Mouse (Mus musculus): ENCODE results near the gene Pgghg. TPM values are rescaled to one million over a fixed set of nuclear protein-coding genes. Genes with fewer than 3 reads are reported as not detected.
A peak's percentile ranks its signal among the peaks of the same experiment; 100 is the strongest.

The Pgghg gene
- polyA plus RNA-seq, 1 experiment from 2014 or later: 13.9 TPM

DNA sequence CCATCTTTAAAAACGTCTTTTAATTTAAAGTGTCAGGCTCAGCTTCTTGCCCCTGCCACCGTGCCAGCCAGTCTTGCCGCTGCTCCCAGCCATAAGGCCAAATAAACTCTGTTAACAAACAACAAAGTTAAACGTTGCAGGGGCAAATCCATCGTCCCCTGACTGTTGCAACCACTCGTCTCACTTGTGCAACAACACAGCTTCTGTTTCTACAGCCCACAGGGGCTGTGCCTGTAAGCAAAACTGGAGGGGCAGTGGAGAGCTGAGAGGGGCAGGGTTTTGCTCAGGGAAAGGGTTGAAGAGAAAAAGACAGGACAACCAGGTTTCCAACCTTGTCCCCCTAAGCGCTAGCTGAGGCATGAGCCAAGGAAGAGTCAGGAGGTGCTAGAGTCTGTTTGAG, 33.0 kb upstream of the Pgghg start:
- no peak for ATAC-seq (ENCODE audit: insufficient number of reproducible peaks, low FRiP score)
- Histone ChIP-seq H3K9me3 (replicated peaks) (no peaks in the 10 kb centered on the region), H3K27me3 (replicated peaks) (0 out of 2 replicates have a peak, but pooled peaks cover 16% of the 10 kb centered on the region), H3K4me2 (no peak overlapping the region), H3K27ac (ENCODE audit: poor library complexity, severe bottlenecking) (no peak overlapping the region), H3K36me3 (no peaks in the 10 kb centered on the region), H3K9ac (no peak overlapping the region), H3K4me1 (replicated peaks) (no peaks in the 10 kb centered on the region), H3K4me3 (no peak overlapping the region)
- WGBS: 47% methylated on average over 7 of the region's 7 CpGs

DNA sequence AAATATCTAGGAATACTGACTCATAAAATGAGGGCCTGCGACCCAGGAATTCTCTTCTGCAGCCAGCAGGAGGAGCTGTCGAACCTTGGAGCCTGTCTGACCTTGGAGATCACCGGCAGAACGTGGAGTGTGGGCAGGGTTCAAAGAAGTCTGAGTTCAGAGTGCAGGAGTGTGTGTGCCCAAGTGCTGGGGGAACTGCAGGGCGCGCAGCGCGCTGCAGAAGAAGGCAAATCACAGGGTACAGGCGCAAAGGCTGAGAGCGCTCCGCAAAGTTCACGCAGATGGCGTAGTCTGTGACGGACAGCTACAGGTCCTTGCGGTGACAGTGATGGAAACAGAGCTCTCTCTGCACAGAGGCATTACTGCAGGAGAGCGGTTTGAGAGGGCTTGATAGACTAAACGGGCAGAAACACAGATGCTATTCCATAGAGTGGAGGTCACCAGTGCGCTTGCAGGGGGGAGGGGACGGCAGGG, 32.5 kb upstream of the Pgghg start:
- H3K27me3 ChIP-seq (replicated peaks): 0 out of 2 replicates have a peak, but pooled peaks cover 16% of the 10 kb centered on the region
- H3K27ac ChIP-seq (ENCODE audit: poor library complexity, severe bottlenecking): no peak overlapping the region
- ATAC-seq (ENCODE audit: insufficient number of reproducible peaks, low FRiP score): peak; percentile 74
- H3K36me3 ChIP-seq: no peaks in the 10 kb centered on the region
- H3K9me3 ChIP-seq (replicated peaks): no peaks in the 10 kb centered on the region
- peak overlapping the region; percentile 67 for H3K9ac ChIP-seq
- peak overlapping the region; percentile 82 for H3K4me2 ChIP-seq
- no peaks in the 10 kb centered on the region for H3K4me1 ChIP-seq (replicated peaks)
- WGBS: 2% methylated on average over 19 of the region's 19 CpGs
- peak overlapping the region; percentile 48 for H3K4me3 ChIP-seq

DNA sequence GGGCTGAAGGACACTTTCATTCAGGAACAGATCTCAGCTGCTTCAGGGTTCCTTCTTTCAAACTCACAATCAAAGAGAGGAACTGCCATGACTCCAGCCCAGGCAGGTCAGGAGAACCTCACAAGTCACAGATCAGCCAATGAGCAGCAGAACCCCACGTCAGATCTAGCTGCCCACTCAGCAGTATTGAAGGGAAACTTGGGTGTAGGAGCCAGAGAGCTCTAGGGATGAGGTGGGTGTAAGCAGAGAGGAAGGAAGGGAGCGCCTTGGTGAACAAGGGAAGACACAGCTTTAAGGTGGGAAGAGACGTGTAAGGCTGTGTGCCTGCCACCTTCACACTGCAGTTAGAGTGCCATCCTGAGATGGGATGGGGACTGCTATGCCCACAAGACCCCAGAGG, 28.9 kb upstream of the Pgghg start:
- H3K9me3 ChIP-seq (replicated peaks): no peaks in the 10 kb centered on the region
- no peak overlapping the region for H3K4me3 ChIP-seq
- H3K9ac ChIP-seq: no peak overlapping the region
- 62% methylated on average over 3 of the region's 3 CpGs for WGBS
- H3K4me1 ChIP-seq (replicated peaks): no peaks in the 10 kb centered on the region
- H3K36me3 ChIP-seq: no peaks in the 10 kb centered on the region
- no peak overlapping the region for H3K27ac ChIP-seq (ENCODE audit: poor library complexity, severe bottlenecking)
- peaks cover 20% of the 10 kb centered on the region for H3K27me3 ChIP-seq (replicated peaks)
- H3K4me2 ChIP-seq: no peak overlapping the region
- no peak for ATAC-seq (ENCODE audit: insufficient number of reproducible peaks, low FRiP score)

DNA sequence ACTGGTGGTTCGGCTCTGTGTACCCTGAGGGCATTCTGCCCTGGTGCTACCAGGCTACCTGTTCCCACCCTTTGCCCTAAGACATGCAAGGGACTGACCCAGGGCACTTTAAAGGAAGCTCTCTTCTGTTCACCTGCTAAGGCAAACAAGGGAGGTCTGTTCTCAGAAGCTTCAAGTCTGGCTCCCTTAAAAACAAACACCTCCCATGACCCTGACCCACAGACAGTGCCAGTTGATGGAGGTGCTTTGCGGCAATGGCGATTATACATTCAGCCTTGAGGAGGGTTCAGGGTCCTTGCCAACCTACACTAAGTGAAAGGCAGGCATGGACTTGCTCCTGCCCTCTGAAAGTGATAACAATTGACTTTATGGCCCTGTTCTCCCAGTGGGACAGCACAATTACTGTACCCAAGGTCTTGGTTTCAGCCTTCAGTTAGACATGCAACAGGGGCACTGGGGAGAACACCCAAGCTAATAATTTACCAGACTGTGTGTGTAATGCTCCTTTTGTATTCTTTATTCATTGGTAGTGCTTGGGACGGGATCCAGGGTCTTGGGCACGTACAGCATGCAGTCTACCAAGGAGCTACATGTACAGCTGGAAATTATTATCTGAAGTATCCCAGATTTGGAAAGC, 28.2 kb upstream of the Pgghg start:
- no peak overlapping the region for H3K4me2 ChIP-seq
- 77% methylated on average over 5 of the region's 5 CpGs for WGBS
- no peak overlapping the region for H3K9ac ChIP-seq
- H3K27me3 ChIP-seq (replicated peaks): peaks cover 25% of the 10 kb centered on the region
- ATAC-seq (ENCODE audit: insufficient number of reproducible peaks, low FRiP score): no peak
- no peak overlapping the region for H3K27ac ChIP-seq (ENCODE audit: poor library complexity, severe bottlenecking)
- H3K4me1 ChIP-seq (replicated peaks): no peaks in the 10 kb centered on the region
- no peaks in the 10 kb centered on the region for H3K36me3 ChIP-seq
- H3K9me3 ChIP-seq (replicated peaks): no peaks in the 10 kb centered on the region
- no peak overlapping the region for H3K4me3 ChIP-seq

DNA sequence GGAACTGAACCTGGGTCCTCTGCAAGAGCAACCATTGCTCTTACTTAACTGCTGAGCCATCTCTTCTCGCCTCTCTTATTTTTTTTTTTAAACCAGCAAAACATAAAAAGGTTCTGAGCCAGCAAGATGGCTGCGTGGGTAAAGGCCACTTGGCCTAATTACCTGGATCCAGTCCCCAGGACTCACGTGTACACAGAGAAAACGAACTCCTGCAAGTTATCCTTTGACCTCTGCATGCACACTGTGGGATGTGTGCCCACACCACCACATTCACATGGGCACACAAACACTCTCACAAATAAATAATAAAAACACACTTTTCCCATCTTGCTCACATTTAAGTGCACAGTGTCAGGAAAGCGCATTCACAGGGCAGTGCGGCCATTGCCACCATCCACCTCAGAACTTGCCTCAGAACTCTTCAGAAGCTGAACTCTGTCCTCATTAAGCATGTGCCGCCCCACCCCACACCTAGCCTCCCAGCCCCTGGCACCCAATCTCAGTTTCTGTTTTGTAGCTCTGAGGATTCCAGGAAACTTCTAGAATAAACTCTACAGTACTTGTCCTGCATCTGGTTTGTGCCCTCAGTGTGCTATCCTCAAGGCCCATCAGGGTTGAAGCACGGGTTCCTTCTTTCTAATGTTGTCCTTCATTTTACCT, 27.0 kb upstream of the Pgghg start:
- Histone ChIP-seq H3K4me3 (no peak overlapping the region), H3K4me2 (no peak overlapping the region), H3K9me3 (replicated peaks) (no peaks in the 10 kb centered on the region), H3K9ac (no peak overlapping the region), H3K27ac (ENCODE audit: poor library complexity, severe bottlenecking) (no peak overlapping the region), H3K36me3 (no peaks in the 10 kb centered on the region), H3K4me1 (replicated peaks) (no peaks in the 10 kb centered on the region), H3K27me3 (replicated peaks) (peaks cover 34% of the 10 kb centered on the region)
- 80% methylated on average over 8 of the region's 8 CpGs for WGBS
- no peak for ATAC-seq (ENCODE audit: insufficient number of reproducible peaks, low FRiP score)

DNA sequence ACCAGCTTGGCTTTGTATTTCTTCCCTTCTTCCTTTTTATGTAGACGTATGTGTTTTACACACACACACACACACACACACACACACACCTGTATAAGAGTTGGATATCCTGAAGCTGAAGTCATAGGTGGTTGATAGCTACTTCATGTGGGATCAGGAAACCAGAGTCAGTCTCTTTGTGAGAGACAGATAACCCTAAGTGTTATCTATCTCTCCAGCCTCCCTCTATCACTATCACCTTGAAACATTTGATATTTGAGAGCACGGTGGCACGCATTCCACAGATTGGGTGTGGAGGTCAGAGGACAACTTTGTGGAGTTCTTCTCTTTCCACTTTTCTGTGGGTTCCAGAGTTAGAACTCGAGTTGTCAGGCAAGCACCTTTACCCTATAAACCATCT, 21.3 kb upstream of the Pgghg start:
- H3K4me3 ChIP-seq: no peak overlapping the region
- 38% methylated on average over 4 of the region's 4 CpGs for WGBS
- H3K4me1 ChIP-seq (replicated peaks): peaks cover 11% of the 10 kb centered on the region
- H3K4me2 ChIP-seq: no peak overlapping the region
- no peak overlapping the region for H3K9ac ChIP-seq
- H3K27me3 ChIP-seq (replicated peaks): peaks cover 80% of the 10 kb centered on the region
- H3K9me3 ChIP-seq (replicated peaks): no peaks in the 10 kb centered on the region
- H3K36me3 ChIP-seq: no peaks in the 10 kb centered on the region
- no peak for ATAC-seq (ENCODE audit: insufficient number of reproducible peaks, low FRiP score)
- H3K27ac ChIP-seq (ENCODE audit: poor library complexity, severe bottlenecking): no peak overlapping the region

DNA sequence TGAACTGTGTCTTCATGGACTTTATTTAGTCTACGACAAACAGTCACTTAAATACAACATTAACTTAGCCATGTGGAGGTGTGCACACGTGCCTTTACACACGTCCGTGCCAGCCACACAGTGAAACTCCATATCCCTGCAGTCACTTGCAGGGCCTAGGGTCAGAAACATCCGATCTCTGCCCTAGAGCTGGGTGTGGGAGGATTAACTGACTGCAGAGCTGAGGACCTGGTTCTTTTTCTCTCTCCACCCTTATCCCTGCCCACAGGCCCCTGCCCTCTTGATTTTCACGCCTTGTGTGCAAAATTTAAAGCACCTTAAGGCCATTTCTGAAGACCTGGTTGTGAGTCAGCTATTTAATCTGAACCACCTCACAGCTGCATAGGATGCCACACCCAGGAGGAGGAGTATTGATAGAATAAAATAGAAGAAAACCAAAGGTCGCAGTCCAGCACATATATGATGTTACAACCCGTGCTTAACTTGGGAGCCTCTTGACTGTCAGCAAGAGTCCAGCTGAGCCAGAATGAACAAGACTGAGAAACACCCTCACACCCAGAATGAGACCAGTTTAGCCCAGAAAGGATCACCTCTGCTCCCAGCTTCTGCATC, 20.7 kb upstream of the Pgghg start, which contains the start of gene Nlrp6:
Nlrp6 (plus strand) TSS at position 485 of the 612 bp plus-strand sequence.
- Histone ChIP-seq H3K9me3 (replicated peaks) (no peaks in the 10 kb centered on the region), H3K9ac (no peak within 1 kb of the TSS), H3K27ac (ENCODE audit: poor library complexity, severe bottlenecking) (no peak within 1 kb of the TSS), H3K4me3 (no peak within 1 kb of the TSS), H3K36me3 (no peaks in the 10 kb centered on the region), H3K4me2 (no peak within 1 kb of the TSS), H3K27me3 (replicated peaks) (peaks cover 85% of the 10 kb centered on the region), H3K4me1 (replicated peaks) (peaks cover 11% of the 10 kb centered on the region)
- no peak for ATAC-seq (ENCODE audit: insufficient number of reproducible peaks, low FRiP score)
- WGBS: 71% methylated on average over 8 of the region's 8 CpGs

DNA sequence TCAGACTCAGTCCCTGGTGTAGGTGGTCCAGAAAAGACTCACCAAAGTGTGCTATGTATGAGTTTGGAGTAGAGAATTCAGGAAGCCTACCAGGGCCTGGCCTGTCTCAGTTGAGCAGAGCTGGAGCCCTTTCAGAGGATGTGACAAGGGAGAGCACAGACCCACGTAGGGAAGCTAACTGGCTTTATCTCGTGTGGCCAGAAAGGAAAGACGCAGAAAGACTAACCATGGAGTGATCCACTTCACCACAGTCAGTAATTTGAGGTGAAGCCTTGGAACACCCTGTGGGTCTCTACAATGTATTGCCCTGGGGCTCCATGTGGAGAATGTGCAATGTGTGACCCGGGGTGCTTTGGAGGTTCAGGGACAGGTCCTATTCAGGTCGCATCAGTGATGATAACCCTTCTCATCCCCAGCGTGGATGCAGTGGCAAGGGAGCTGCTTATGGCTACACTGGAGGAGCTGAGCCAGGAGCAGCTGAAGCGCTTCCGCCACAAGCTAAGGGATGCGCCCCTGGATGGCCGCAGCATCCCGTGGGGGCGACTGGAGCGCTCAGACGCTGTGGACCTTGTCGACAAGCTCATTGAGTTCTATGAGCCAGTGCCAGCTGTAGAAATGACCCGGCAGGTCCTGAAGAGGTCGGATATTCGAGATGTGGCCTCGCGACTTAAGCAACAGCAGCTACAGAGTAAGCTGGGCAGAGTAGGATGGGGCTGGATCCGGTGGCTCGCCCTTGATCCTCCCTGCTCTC, 19.8 kb upstream of the Pgghg start:
- H3K4me2 ChIP-seq: no peak overlapping the region
- peaks cover 87% of the 10 kb centered on the region for H3K27me3 ChIP-seq (replicated peaks)
- no peak overlapping the region for H3K27ac ChIP-seq (ENCODE audit: poor library complexity, severe bottlenecking)
- no peaks in the 10 kb centered on the region for H3K9me3 ChIP-seq (replicated peaks)
- no peaks in the 10 kb centered on the region for H3K36me3 ChIP-seq
- H3K9ac ChIP-seq: no peak overlapping the region
- ATAC-seq (ENCODE audit: insufficient number of reproducible peaks, low FRiP score): no peak
- H3K4me1 ChIP-seq (replicated peaks): peaks cover 11% of the 10 kb centered on the region
- H3K4me3 ChIP-seq: no peak overlapping the region
- 22% methylated on average over 22 of the region's 22 CpGs for WGBS

DNA sequence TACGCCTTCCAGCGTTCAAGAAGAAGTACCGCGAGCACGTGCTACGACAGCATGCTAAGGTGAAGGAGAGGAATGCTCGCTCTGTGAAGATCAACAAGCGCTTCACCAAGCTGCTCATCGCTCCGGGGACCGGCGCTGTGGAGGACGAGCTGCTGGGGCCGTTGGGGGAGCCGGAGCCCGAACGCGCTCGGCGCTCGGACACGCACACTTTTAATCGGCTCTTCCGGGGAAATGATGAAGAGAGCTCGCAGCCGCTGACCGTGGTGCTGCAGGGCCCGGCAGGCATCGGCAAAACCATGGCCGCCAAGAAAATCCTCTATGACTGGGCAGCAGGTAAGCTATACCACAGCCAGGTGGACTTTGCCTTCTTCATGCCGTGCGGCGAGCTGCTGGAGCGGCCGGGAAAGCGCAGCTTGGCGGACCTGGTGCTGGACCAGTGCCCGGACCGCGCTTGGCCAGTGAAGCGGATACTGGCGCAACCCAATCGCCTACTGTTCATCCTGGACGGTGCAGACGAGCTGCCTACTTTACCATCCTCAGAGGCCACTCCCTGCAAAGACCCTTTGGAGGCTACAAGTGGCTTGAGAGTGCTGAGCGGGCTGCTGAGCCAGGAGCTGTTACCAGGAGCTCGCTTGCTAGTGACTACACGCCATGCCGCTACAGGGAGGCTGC, 18.7 kb upstream of the Pgghg start:
- H3K4me1 ChIP-seq (replicated peaks): peaks cover 11% of the 10 kb centered on the region
- H3K36me3 ChIP-seq: no peaks in the 10 kb centered on the region
- H3K9ac ChIP-seq: peak overlapping the region; percentile 11; the same call in 1 of the 2 replicates
- no peaks in the 10 kb centered on the region for H3K9me3 ChIP-seq (replicated peaks)
- H3K4me3 ChIP-seq: peak overlapping the region; percentile 39
- peak overlapping the region; percentile 66 for H3K4me2 ChIP-seq
- ATAC-seq (ENCODE audit: insufficient number of reproducible peaks, low FRiP score): no peak
- 3% methylated on average over 49 of the region's 49 CpGs for WGBS
- H3K27ac ChIP-seq (ENCODE audit: poor library complexity, severe bottlenecking): no peak overlapping the region
- peaks cover 89% of the 10 kb centered on the region for H3K27me3 ChIP-seq (replicated peaks)

DNA sequence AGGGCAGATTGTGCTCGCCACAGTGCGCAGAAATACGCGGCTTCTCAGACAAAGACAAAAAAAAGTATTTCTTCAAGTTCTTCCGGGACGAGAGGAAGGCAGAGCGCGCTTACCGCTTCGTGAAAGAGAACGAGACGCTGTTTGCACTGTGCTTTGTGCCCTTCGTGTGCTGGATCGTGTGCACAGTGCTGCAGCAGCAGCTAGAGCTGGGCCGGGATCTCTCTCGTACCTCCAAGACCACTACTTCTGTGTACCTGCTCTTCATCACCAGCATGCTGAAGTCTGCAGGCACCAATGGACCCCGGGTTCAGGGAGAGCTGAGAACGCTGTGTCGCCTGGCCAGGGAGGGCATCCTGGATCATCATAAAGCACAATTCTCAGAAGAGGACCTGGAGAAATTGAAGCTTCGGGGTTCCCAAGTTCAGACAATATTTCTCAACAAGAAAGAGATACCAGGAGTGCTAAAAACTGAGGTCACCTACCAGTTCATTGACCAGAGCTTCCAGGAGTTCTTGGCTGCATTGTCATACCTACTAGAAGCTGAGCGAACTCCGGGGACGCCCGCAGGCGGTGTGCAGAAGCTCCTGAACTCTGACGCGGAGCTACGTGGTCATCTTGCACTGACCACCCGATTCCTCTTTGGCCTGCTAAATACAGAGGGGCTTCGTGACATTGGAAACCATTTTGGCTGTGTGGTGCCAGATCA, 18.0 kb upstream of the Pgghg start:
- Histone ChIP-seq H3K27ac (ENCODE audit: poor library complexity, severe bottlenecking) (no peak overlapping the region), H3K36me3 (no peaks in the 10 kb centered on the region), H3K4me1 (replicated peaks) (peaks cover 11% of the 10 kb centered on the region), H3K9me3 (replicated peaks) (no peaks in the 10 kb centered on the region), H3K4me2 (peak overlapping the region; percentile 66), H3K9ac (no peak overlapping the region), H3K27me3 (replicated peaks) (peaks cover 84% of the 10 kb centered on the region), H3K4me3 (peak overlapping the region; percentile 39)
- 24% methylated on average over 30 of the region's 30 CpGs for WGBS
- ATAC-seq (ENCODE audit: insufficient number of reproducible peaks, low FRiP score): no peak
